Mouse (Mus musculus) right cerebral cortex, postnatal 4 days (tissue): ENCODE data around the gene Gm21739.
"Not testable (repeated sequence)": the region's sequence is repeated elsewhere in the genome, so short reads cannot be mapped to it uniquely, and the experiment has no call there.

Source experiments
- DNase-seq: peaks from one replicate; pipeline ENCODE4 v3.0.0-alpha.2; 2022

The Gm21739 gene

DNA sequence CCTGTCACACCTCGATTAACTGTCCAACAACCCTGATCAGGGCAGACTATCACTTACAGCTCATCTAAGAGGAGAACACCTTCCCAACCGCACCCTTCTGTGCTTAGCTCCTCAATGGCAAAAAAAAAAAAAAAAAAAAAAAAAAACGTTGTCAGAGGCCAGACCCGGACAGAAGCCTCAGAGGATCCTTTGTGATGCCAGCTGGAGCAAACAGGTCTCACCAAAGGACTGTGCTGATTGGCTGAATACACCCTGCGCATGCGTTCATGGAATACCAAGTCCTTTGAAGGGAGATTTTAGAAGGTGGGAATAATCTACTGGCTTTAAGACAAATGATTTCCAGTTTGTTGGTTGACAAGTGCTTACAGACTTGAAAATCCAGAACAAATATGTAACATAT lies at the start of gene Gm21739:
Gm21739 (minus strand) TSS at position 101 of the 400 bp plus-strand sequence.
- DNase-seq: not testable (repeated sequence)
